Mouse (Mus musculus) neural tube, embryonic 11.5 days (tissue): Measurements from ENCODE around the gene Hspa4. TPM values are rescaled to one million over a fixed set of nuclear protein-coding genes. Genes with fewer than 3 reads are reported as not detected.
"Not testable (repeated sequence)": the region's sequence is repeated elsewhere in the genome, so short reads cannot be mapped to it uniquely, and the experiment has no call there.

Source experiments
- ATAC-seq: fragments of 200-750 bp; cut with Nextera tagmentation; 2 replicates; pipeline ENCODE4 v1.8.0; 2017; ENCODE audit warnings: moderate number of reproducible peaks, mild to moderate bottlenecking, moderate TSS enrichment, moderate library complexity; ENCODE audit not compliant: insufficient read depth, low FRiP score, low TSS enrichment
- DNase-seq: peaks from one replicate; pipeline ENCODE4 v3.0.0-alpha.2; 2015; ENCODE audit warnings: low spot score
- H3K27ac ChIP-seq: fragments of 300-500 bp; sonication (generic); 2 replicates; pipeline ENCODE4 v1.5.1; 2014; ENCODE audit warnings: low read depth, mild to moderate bottlenecking, low read length
- H3K27me3 ChIP-seq: fragments of 300-500 bp; sonication (generic); 2 replicates; pipeline ENCODE4 v1.6.1; 2014; ENCODE audit warnings: mild to moderate bottlenecking, low read length, mixed read lengths; ENCODE audit not compliant: control insufficient read depth, insufficient read depth
- H3K36me3 ChIP-seq: fragments of 300-500 bp; sonication (generic); 2 replicates; pipeline ENCODE4 v1.6.1; 2014; ENCODE audit warnings: mild to moderate bottlenecking, low read length, moderate library complexity, mixed read lengths; ENCODE audit not compliant: control insufficient read depth, insufficient read depth
- H3K4me1 ChIP-seq: fragments of 300-500 bp; sonication (generic); 2 replicates; pipeline ENCODE4 v1.6.1; 2014; ENCODE audit warnings: low read length, mixed read lengths; ENCODE audit not compliant: control insufficient read depth, insufficient read depth
- H3K4me2 ChIP-seq: fragments of 300-500 bp; sonication (generic); 2 replicates; pipeline ENCODE4 v1.6.1; 2014; ENCODE audit warnings: low read depth, mild to moderate bottlenecking, moderate library complexity
- H3K4me3 ChIP-seq: fragments of 300-500 bp; sonication (generic); 2 replicates; pipeline ENCODE4 v1.5.1; 2014; ENCODE audit warnings: low read depth, low read length
- H3K9ac ChIP-seq: fragments of 300-500 bp; sonication (generic); 2 replicates; pipeline ENCODE4 v1.6.1; 2014; ENCODE audit warnings: mild to moderate bottlenecking, low read length
- H3K9me3 ChIP-seq: fragments of 300-500 bp; sonication (generic); 2 replicates; pipeline ENCODE4 v1.6.1; 2016; ENCODE audit warnings: low read length; ENCODE audit not compliant: control insufficient read depth
- WGBS: fragments of 180-500 bp; shearing (Covaris S2); extraction: QIAGEN DNeasy Blood & Tissue Kit; methylation state at CpG from one replicate; pipeline ENCODE4 v1.1.7; 2014; 5-methylcytosine and 5-hydroxymethylcytosine counted together
- polyA plus RNA-seq: library from polyadenylated mRNA; unstranded; fragments of >200 nt; fragmentation: Nextera tagmentation; extraction: Ambion mirVana; gene quantifications from 2 replicates; pipeline ENCODE4 v1.2.1, GENCODE M21; 2014

Hspa4 gene
- polyA plus RNA-seq, result 109 and 115 TPM in 2 replicates

DNA sequence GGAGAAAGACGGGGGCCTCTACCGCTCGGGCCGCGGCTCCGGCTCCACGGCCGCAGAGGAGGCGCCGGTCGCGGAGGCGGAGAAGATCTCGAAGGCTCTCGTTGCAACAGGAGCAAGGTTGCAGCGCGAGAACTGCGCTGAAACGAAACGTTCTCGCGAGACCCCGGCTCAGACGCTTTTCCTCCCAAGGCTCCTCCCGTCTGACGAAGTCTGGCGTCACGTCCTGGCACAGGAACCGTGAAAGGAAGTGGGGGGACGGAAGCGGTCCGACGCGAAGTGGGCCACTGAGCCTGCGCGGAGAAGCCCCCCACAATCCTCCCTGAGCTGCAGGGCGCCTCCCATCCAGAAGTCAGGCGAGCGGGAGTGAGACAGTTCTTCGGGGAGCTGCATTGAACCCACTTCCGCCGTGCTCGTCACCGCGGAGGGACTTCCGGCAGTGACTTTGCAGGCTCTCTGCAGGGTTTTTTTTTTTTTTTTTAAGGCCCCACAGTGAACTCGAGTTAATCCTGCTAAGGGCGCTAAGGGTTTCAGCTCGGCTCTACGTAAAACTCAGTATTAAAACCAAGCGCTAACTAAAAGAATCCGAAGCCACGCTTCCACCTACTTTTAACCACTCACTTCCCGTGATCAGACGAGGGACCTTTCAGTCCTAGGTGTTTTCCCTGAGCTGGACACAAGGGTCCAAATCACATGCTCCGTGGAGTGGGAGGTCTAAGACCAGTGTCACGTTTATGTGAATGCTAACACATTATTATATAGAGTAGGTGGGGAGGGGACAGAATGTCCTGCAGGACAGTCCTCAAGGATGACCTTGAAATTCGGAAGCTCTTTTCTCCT is at the start of gene Hspa4:
Hspa4 (minus strand) TSS at position 128 of the 837 bp plus-strand sequence.
- peak within 1 kb of the TSS; percentile 96 for H3K27ac ChIP-seq
- no peaks in the 10 kb centered on the region; the same call in 1 of the 2 replicates for H3K36me3 ChIP-seq
- H3K9ac ChIP-seq, result peak within 1 kb of the TSS; percentile 99
- H3K9me3 ChIP-seq, result no peaks in the 10 kb centered on the region
- peak within 1 kb of the TSS; percentile 77 for H3K4me2 ChIP-seq
- WGBS, result under 1% methylated on average over 58 of the region's 58 CpGs
- DNase-seq (peak; percentile 99), ATAC-seq (peak; percentile 91)
- H3K4me1 ChIP-seq, result peaks cover 9% of the 10 kb centered on the region; the same call in 1 of the 2 replicates
- H3K4me3 ChIP-seq, result peak within 1 kb of the TSS; percentile 100
- H3K27me3 ChIP-seq, result no peaks in the 10 kb centered on the region

DNA sequence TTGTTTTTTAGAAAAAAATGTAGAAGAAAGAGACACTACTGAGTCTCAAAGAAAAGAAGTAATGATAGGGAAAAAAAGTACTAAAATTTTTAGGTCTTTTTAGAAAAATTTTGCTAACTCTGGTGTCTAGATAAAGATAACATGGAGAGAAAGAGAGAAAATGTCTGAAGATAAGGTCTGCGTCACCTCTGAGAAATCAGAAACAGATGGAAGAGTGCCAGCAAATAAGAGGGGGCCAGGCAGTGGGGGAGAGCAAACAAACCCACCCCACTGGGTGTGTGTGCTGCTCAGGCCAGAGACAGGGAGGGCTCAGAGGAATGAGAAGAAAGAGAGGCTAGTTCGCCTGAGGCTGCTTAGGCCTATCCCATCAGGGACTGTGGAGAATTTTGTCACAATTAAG is 45.5 kb upstream of the Hspa4 start:
- no peaks in the 10 kb centered on the region for H3K27me3 ChIP-seq
- 43% methylated on average over 2 of the region's 2 CpGs for WGBS
- H3K4me3 ChIP-seq, result no peak overlapping the region
- no peak overlapping the region for H3K4me2 ChIP-seq
- no peak for DNase-seq
- no peak overlapping the region for H3K27ac ChIP-seq
- H3K9ac ChIP-seq, result no peak overlapping the region
- no peaks in the 10 kb centered on the region for H3K36me3 ChIP-seq
- H3K9me3 ChIP-seq, result no peaks in the 10 kb centered on the region
- ATAC-seq, result no peak
- H3K4me1 ChIP-seq, result no peaks in the 10 kb centered on the region

DNA sequence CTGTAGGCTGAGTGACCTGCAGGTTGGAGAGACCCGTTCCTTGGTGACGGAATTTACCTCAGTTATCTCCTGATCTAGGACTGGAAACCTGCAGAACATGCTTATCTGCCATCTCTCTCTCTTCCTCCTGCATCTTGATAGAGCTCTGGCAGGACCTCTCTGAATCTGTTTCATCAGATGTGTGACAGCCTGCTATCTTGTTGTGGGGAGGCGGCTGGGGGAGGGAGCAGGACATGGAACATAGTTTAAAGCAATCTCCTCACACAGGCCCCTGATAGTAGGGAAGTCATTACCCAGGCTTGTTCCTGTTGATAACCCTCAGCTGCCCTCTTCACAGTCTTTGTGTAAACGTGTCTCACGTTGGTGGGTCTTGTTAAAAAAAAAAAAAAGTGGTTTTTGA is 45.1 kb upstream of the Hspa4 start:
- ATAC-seq, result no peak
- H3K4me1 ChIP-seq, result no peaks in the 10 kb centered on the region
- H3K27me3 ChIP-seq, result no peaks in the 10 kb centered on the region
- no peak for DNase-seq
- no peaks in the 10 kb centered on the region for H3K9me3 ChIP-seq
- H3K4me3 ChIP-seq, result no peak overlapping the region
- 34% methylated on average over 5 of the region's 5 CpGs for WGBS
- H3K27ac ChIP-seq, result no peak overlapping the region
- H3K9ac ChIP-seq, result no peak overlapping the region
- no peak overlapping the region for H3K4me2 ChIP-seq
- H3K36me3 ChIP-seq, result no peaks in the 10 kb centered on the region

DNA sequence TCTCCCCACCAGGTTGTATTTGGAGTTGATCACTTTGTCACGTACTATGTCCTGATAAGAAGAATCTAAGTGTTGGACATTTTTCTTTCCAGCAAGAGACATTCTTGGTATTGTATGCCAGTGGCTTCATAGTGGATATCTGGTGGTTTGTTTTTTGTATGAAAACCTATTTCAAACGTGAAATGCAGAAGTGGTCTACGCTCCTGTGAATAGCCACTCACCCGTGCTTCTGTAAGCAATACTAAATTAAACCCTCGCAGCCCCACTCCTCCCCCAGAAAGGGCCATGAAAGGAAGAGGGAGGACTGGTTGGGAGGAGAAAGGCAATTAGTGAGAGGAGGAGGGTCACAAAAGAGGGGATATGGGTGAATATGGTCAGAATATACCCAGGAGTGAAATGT is 42.5 kb upstream of the Hspa4 start:
- ATAC-seq (no peak), DNase-seq (no peak)
- Histone ChIP-seq H3K4me3 (no peak overlapping the region), H3K27me3 (no peaks in the 10 kb centered on the region), H3K27ac (no peak overlapping the region), H3K4me2 (no peak overlapping the region), H3K4me1 (no peaks in the 10 kb centered on the region), H3K36me3 (no peaks in the 10 kb centered on the region), H3K9ac (no peak overlapping the region), H3K9me3 (no peaks in the 10 kb centered on the region)
- 66% methylated on average over 5 of the region's 5 CpGs for WGBS

DNA sequence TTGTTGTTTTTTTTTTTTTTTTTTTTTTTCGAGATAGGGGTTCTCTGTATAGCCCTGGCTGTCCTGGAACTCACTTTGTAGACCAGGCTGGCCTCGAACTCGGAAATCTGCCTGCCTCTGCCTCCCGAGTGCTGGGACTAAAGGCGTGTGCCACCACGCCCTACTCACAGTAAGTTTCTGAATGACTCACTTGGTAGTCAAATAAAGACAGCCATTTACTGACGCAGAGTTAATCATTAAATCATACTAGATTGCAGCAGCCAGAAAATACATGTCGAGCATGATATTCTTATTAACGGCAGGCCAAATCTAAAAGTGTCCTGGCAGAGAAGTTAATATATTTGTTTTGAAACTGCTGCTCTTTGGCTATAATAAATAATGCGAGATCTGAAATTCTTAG is 40.8 kb upstream of the Hspa4 start:
- H3K4me3 ChIP-seq, H3K27ac ChIP-seq, H3K9ac ChIP-seq, H3K36me3 ChIP-seq, DNase-seq, H3K4me2 ChIP-seq, H3K27me3 ChIP-seq, ATAC-seq, H3K9me3 ChIP-seq, H3K4me1 ChIP-seq: not testable (repeated sequence)
- WGBS, result 90% methylated on average over 10 of the region's 10 CpGs

DNA sequence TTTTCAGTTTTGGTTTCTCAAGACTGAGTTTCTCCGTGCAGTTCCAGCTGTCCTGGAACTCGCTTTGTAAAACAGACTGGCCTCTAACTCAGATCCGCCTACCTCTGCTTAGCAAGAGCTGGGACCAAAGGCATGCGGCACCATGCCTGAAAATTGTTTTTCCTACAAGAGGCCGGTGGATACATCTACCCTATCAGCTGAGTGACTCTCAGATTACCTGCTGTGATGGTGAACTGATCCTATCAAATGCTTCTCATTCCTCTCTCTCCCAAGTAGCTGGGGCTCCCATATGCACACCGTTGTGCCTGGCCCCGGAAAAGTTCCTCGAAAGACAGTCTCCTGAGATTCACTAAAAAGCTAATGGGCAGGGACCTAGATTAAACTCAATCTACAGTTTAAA is 37.4 kb upstream of the Hspa4 start:
- Histone ChIP-seq H3K27me3 (no peaks in the 10 kb centered on the region), H3K36me3 (no peaks in the 10 kb centered on the region), H3K9me3 (no peaks in the 10 kb centered on the region), H3K4me3 (no peak overlapping the region), H3K4me2 (no peak overlapping the region), H3K27ac (no peak overlapping the region), H3K9ac (no peak overlapping the region), H3K4me1 (no peaks in the 10 kb centered on the region)
- DNase-seq, result no peak
- ATAC-seq, result no peak
- 71% methylated on average over 8 of the region's 8 CpGs for WGBS

DNA sequence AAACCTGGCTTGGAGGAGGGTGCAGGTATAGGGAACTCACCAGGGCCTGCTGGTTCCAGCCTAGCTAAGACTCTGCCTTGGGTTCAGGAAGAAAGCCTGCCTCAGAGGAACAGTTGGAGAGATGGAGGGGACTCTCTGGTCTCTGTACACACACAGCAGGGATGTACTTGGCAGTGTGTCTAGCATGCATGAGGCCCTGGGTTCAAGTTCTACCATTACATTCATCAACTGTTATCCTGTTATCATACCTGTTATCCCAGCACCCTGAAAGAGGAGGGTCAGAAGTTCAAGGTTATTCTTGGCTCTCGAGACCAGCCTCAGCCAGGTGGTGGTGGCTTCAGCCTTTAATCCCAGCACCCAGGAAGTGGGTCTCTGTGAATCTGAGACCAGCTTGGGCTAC is 36.7 kb upstream of the Hspa4 start:
- no peaks in the 10 kb centered on the region for H3K9me3 ChIP-seq
- H3K4me2 ChIP-seq, result no peak overlapping the region
- WGBS, result 70% methylated on average over 1 of the region's 1 CpGs
- no peaks in the 10 kb centered on the region for H3K4me1 ChIP-seq
- H3K27me3 ChIP-seq, result no peaks in the 10 kb centered on the region
- no peak overlapping the region for H3K9ac ChIP-seq
- DNase-seq (no peak), ATAC-seq (no peak)
- no peak overlapping the region for H3K27ac ChIP-seq
- peaks cover 2% of the 10 kb centered on the region for H3K36me3 ChIP-seq
- H3K4me3 ChIP-seq, result no peak overlapping the region

DNA sequence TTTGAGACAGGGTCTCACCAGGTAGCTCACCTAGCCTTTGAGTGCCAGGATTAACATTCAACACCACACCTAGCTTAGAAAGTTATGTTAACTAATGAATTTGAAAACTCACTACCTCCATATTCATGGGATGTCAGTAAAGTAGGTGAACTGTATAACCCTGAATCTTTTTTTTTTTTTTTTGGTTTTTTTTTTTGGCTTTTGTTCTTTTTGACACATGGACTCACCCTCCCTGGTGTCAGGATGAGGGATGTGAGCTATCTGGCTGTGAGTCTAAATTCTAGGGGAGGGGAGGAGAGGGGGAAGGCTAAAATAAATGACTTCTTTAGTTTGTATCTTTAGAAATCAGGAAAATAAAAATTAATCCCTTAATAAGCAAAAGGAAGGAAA is 35.9 kb upstream of the Hspa4 start:
- DNase-seq (no peak), ATAC-seq (no peak)
- no peaks in the 10 kb centered on the region for H3K27me3 ChIP-seq
- no peak overlapping the region for H3K4me3 ChIP-seq
- H3K4me2 ChIP-seq, result no peak overlapping the region
- no peak overlapping the region for H3K27ac ChIP-seq
- H3K36me3 ChIP-seq, result peaks cover 3% of the 10 kb centered on the region
- H3K4me1 ChIP-seq, result no peaks in the 10 kb centered on the region
- H3K9me3 ChIP-seq, result no peaks in the 10 kb centered on the region
- H3K9ac ChIP-seq, result no peak overlapping the region

DNA sequence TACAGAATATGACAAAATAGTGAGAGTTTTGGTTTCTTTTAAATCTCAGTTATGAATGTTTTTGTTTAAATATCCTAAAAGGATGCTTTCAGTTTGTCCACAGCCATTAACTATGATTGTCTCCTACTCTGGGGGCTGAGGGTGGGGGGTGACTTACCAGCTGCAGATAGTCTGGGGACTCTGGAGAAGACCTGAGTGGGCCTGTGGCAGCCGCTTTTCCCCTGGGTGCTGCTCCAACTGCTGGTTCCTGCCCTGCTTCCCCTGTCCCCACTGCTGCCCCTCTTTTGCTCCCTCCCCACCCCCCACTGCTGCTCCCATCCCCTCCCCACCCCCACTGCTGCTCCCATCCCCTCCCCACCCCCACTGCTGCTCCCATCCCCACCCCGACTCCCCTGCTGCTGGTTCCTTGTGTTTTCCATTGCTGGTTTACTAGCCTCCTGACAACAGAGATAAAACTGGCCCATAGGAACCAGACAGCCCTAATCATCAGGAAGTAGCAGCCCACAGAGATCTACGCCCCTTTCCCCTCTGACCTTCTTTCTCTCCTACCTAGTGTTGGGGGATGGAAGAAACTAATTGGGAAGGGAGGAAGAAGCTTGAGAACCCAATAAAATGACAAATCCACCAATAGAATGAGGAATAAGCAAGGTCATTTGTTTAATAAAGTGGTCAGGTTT is 35.4 kb upstream of the Hspa4 start:
- no peak for ATAC-seq
- no peak overlapping the region for H3K27ac ChIP-seq
- WGBS, result 23% methylated on average over 3 of the region's 3 CpGs
- H3K4me3 ChIP-seq, result no peak overlapping the region
- H3K4me2 ChIP-seq, result no peak overlapping the region
- H3K36me3 ChIP-seq, result peaks cover 3% of the 10 kb centered on the region
- H3K27me3 ChIP-seq, result no peaks in the 10 kb centered on the region
- H3K9me3 ChIP-seq, result no peaks in the 10 kb centered on the region
- no peaks in the 10 kb centered on the region for H3K4me1 ChIP-seq
- DNase-seq, result no peak
- H3K9ac ChIP-seq, result no peak overlapping the region
